Comparison of ENCODE assay signal across 22 mouse cellular contexts in genomic region chr5:142786215-142786614, GRCm38 (mm10). TPM values are rescaled to one million over a fixed set of nuclear protein-coding genes. Genes with fewer than 3 reads are reported as not detected.
DNase-seq lines count a peak whose midpoint lies in the region; ATAC-seq and TF ChIP-seq lines count a peak whose summit lies in the region.
"Had no signal": no experiment of that assay in that cellular context is flagged by ENCODE, and none has a peak within 500 bp of the region (broad histone marks: within the 10 kb centered on the region; RNA-seq: fewer than 3 reads in every experiment).

No protein-coding gene starts in this region.

- H3K4me2 ChIP-seq in liver, embryonic 16.5 days (ENCODE audit: low read depth, low read length), result no peak overlapping the region
- H3K4me2 ChIP-seq in liver, embryonic 11.5 days, result no peak overlapping the region
- no peak overlapping the region for H3K4me2 ChIP-seq in neural tube, embryonic 15.5 days
- H3K4me2 ChIP-seq: embryonic facial prominence, embryonic 13.5 days; embryonic facial prominence, embryonic 15.5 days; forebrain, embryonic 12.5 days had no signal

- DNase-seq in layer of hippocampus, adult 2 months (ENCODE audit: low spot score in 2 of 2), result no peak
- no peak for DNase-seq in layer of hippocampus, adult 9-10 months (ENCODE audit: low spot score)
- no peak for DNase-seq in liver, embryonic 11.5 days (ENCODE audit: low spot score)
- DNase-seq in neural tube, embryonic 10.5 days (ENCODE audit: extremely low spot score, low spot score), result no peak
- DNase-seq: adrenal gland, adult 2 months; adrenal gland, postnatal 10 days; adrenal gland, postnatal 25 days; cerebellum, adult 11 months; cerebellum, adult 18-20 months; cerebellum, adult 8-10 months; cerebellum, adult 9-11 months; cerebellum, postnatal 14 days; cerebellum, postnatal 36 days; embryo, embryonic 11 days had no signal

- peaks cover 8% of the 10 kb centered on the region for H3K4me1 ChIP-seq in liver, embryonic 16.5 days (ENCODE audit: control insufficient read depth, low read depth, low read length)
- H3K4me1 ChIP-seq in liver, embryonic 11.5 days (replicated peaks; ENCODE audit: control insufficient read depth, insufficient read depth, low read length), result peaks cover 6% of the 10 kb centered on the region; the same call in 1 of the 2 replicates
- peaks cover 46% of the 10 kb centered on the region for H3K4me1 ChIP-seq in neural tube, embryonic 15.5 days

- peak; percentile 51 for ATAC-seq in liver, embryonic 16.5 days (ENCODE audit: low read depth)
- ATAC-seq in liver, embryonic 11.5 days (replicated peaks; ENCODE audit: low FRiP score), result no peak
- no peak for ATAC-seq in neural tube, embryonic 15.5 days (ENCODE audit: low FRiP score)
- ATAC-seq: forebrain, embryonic 14.5 days had no signal

- no peak overlapping the region for H3K27ac ChIP-seq in layer of hippocampus, adult 2 months
- no peak overlapping the region for H3K27ac ChIP-seq in liver, embryonic 16.5 days (ENCODE audit: low read length)
- H3K27ac ChIP-seq in liver, embryonic 11.5 days (ENCODE audit: low read depth, low read length), result no peak overlapping the region
- 0 out of 2 replicates have a peak overlapping the region, but pooled peaks have one; percentile 41 for H3K27ac ChIP-seq in neural tube, embryonic 15.5 days (replicated peaks)
- H3K27ac ChIP-seq: embryonic facial prominence, embryonic 13.5 days; embryonic facial prominence, embryonic 15.5 days; forebrain, embryonic 10.5 days; forebrain, embryonic 12.5 days had no signal

- H3K9ac ChIP-seq in liver, embryonic 16.5 days (ENCODE audit: low read depth, low read length), result no peak overlapping the region
- no peak overlapping the region for H3K9ac ChIP-seq in liver, embryonic 11.5 days (ENCODE audit: low read depth, low read length)
- H3K9ac ChIP-seq in neural tube, embryonic 15.5 days (replicated peaks), result no peak overlapping the region
- H3K9ac ChIP-seq: embryonic facial prominence, embryonic 13.5 days; embryonic facial prominence, embryonic 15.5 days; forebrain, embryonic 12.5 days had no signal

- H3K9me3 ChIP-seq in liver, embryonic 16.5 days (replicated peaks; ENCODE audit: control insufficient read depth, low read length), result peaks cover 8% of the 10 kb centered on the region
- no peaks in the 10 kb centered on the region; the same call in 1 of the 2 replicates for H3K9me3 ChIP-seq in liver, embryonic 11.5 days (ENCODE audit: control insufficient read depth, low read length)
- H3K9me3 ChIP-seq in neural tube, embryonic 15.5 days (replicated peaks), result no peaks in the 10 kb centered on the region
- H3K9me3 ChIP-seq: embryonic facial prominence, embryonic 13.5 days; embryonic facial prominence, embryonic 15.5 days had no signal

- peaks cover 25% of the 10 kb centered on the region for H3K36me3 ChIP-seq in liver, embryonic 16.5 days (ENCODE audit: control insufficient read depth, insufficient read depth)
- peaks cover 34% of the 10 kb centered on the region for H3K36me3 ChIP-seq in liver, embryonic 11.5 days (ENCODE audit: control insufficient read depth, insufficient read depth, low read length)
- H3K36me3 ChIP-seq in neural tube, embryonic 15.5 days, result peaks cover 43% of the 10 kb centered on the region

- H3K4me3 ChIP-seq in layer of hippocampus, adult 2 months, result no peak overlapping the region
- H3K4me3 ChIP-seq in liver, embryonic 16.5 days (ENCODE audit: low read depth, low read length), result no peak overlapping the region
- H3K4me3 ChIP-seq in liver, embryonic 11.5 days (ENCODE audit: low read depth, low read length), result no peak overlapping the region
- H3K4me3 ChIP-seq in neural tube, embryonic 15.5 days (replicated peaks), result no peak overlapping the region
- H3K4me3 ChIP-seq: embryonic facial prominence, embryonic 13.5 days; embryonic facial prominence, embryonic 15.5 days; erythroblast, embryonic 14.5 days; forebrain, embryonic 10.5 days; forebrain, embryonic 12.5 days had no signal

- TF ChIP-seq CTCF in layer of hippocampus, adult 2 months (conservative IDR thresholded peaks at IDR 0.05), result peak; percentile 46

- 50% methylated on average over 3 of the region's 3 CpGs for WGBS in liver, embryonic 16.5 days (ENCODE audit: insufficient replicate concordance)
- WGBS in liver, embryonic 11.5 days, result 88% methylated on average over 3 of the region's 3 CpGs
- WGBS in neural tube, embryonic 15.5 days, result 82% methylated on average over 3 of the region's 3 CpGs

- no peaks in the 10 kb centered on the region for H3K27me3 ChIP-seq in liver, embryonic 16.5 days (ENCODE audit: control insufficient read depth, insufficient read depth, low read depth, low read length)
- H3K27me3 ChIP-seq in liver, embryonic 11.5 days (replicated peaks; ENCODE audit: control insufficient read depth, insufficient read depth, low read length), result no peaks in the 10 kb centered on the region
- no peaks in the 10 kb centered on the region for H3K27me3 ChIP-seq in neural tube, embryonic 15.5 days (replicated peaks)
- H3K27me3 ChIP-seq: embryonic facial prominence, embryonic 13.5 days; embryonic facial prominence, embryonic 15.5 days; forebrain, embryonic 12.5 days had no signal

RNA-seq across cellular contexts. Expression of gene Tnrc18, which starts 31.2 kb away (rescaled TPM):
- total RNA-seq in layer of hippocampus, adult 2 months (2021), result 100 to 1,000 TPM; 142 to 143 TPM
- 2.6 and 3.4 TPM in 2 replicates for polyA plus RNA-seq in liver, embryonic 16.5 days (2015; fragmentation: Nextera tagmentation; extraction: Ambion mirVana)
- 10.9 and 11.1 TPM in 2 replicates for polyA plus RNA-seq in liver, embryonic 11.5 days (2014; fragmentation: Nextera tagmentation; extraction: Ambion mirVana)
- 22.5 and 26.0 TPM in 2 replicates for polyA plus RNA-seq in neural tube, embryonic 15.5 days (2015; fragmentation: Nextera tagmentation; extraction: Ambion mirVana)
